Mouse (Mus musculus): ENCODE data around the gene Slc6a6.

The Slc6a6 gene

GRCm38 (mm10) chr6:91798496-91798895 is 114.6 kb downstream of the Slc6a6 start:
- in situ Hi-C loops (cut with MboI; ENCODE audit: low pct_unique_long_range_greater_than_20kb in 1 of 2, low sequenced_read_pairs in 2 of 2, unreplicated experiment in 1 of 2), result loop anchor here in 1 of 2 experiments (25.0 kb wide), 1 partner anchor 264 kb away; no protein-coding TSS in a partner anchor

GRCm38 (mm10) chr6:91804177-91804576 is 120.3 kb downstream of the Slc6a6 start:
- in situ Hi-C loops (cut with MboI; ENCODE audit: low pct_unique_long_range_greater_than_20kb in 1 of 2, low sequenced_read_pairs in 2 of 2, unreplicated experiment in 1 of 2), result no loop called here

GRCm38 (mm10) chr6:91807169-91807568 is 123.3 kb downstream of the Slc6a6 start:
- in situ Hi-C loops (cut with MboI; ENCODE audit: low pct_unique_long_range_greater_than_20kb in 1 of 2, low sequenced_read_pairs in 2 of 2, unreplicated experiment in 1 of 2), result no loop called here

- in situ Hi-C loops (cut with MboI; ENCODE audit: low pct_unique_long_range_greater_than_20kb in 1 of 2, low sequenced_read_pairs in 2 of 2, unreplicated experiment in 1 of 2), result no loop called here
Observed at GRCm38 (mm10) chr6:91808022-91808421, 124.2 kb downstream of the Slc6a6 start.
